Mouse (Mus musculus): ENCODE data around the gene Litaf. TPM values are rescaled to one million over a fixed set of nuclear protein-coding genes. Genes with fewer than 3 reads are reported as not detected.
A peak's percentile ranks its signal among the peaks of the same experiment; 100 is the strongest.

Litaf gene
- polyA plus RNA-seq, 1 experiment, result 107 TPM

- Histone ChIP-seq H3K4me1 (replicated peaks; ENCODE audit: control insufficient read depth, insufficient read depth, low read length) (peaks cover 64% of the 10 kb centered on the region), H3K36me3 (ENCODE audit: control insufficient read depth, insufficient read depth, low read length) (peaks cover 2% of the 10 kb centered on the region; the same call in 1 of the 2 replicates), H3K27ac (ENCODE audit: control insufficient read depth, insufficient read depth, low read length) (no peak overlapping the region), H3K27me3 (ENCODE audit: control insufficient read depth, insufficient read depth, low read length) (no peaks in the 10 kb centered on the region), H3K4me3 (ENCODE audit: control insufficient read depth, insufficient read depth, low read length) (no peak overlapping the region)
- WGBS, result 47% methylated on average over 6 of the region's 6 CpGs
- TF ChIP-seq CTCF (IDR thresholded peaks at IDR 0.05; ENCODE audit: borderline replicate concordance, control insufficient read depth, extremely low read depth, insufficient read depth, low read length, poor library complexity), result no peak
- no peak for TF ChIP-seq POLR2A (IDR thresholded peaks at IDR 0.05; ENCODE audit: control insufficient read depth, extremely low read depth, insufficient read depth, low read length, poor library complexity)
- no peak for DNase-seq
These were observed 3.3 kb upstream of the Litaf start for GRCm38 (mm10) chr16:11069271-11069670.

DNA sequence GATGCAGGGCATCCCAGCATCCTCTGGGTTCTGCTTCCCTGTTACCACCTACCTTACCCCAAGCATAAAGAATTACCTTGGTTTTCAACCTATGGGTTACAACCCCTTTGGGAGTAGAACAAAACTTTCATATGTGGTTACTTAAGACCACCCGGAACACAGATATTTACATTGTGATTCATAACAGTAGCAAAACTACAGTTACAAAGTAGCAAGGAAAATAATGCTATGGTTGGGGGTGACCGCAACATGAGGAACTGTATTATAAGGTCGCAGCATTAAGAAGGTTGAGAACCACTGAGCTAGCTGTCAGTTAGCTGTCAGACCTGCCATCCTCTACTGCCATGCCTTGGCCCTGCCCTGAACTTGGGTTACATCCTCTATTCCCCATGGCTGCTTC, 2.7 kb upstream of the Litaf start:
- TF ChIP-seq POLR2A (IDR thresholded peaks at IDR 0.05; ENCODE audit: control insufficient read depth, extremely low read depth, insufficient read depth, low read length, poor library complexity), result no peak
- no peak for TF ChIP-seq CTCF (IDR thresholded peaks at IDR 0.05; ENCODE audit: borderline replicate concordance, control insufficient read depth, extremely low read depth, insufficient read depth, low read length, poor library complexity)
- Histone ChIP-seq H3K27ac (ENCODE audit: control insufficient read depth, insufficient read depth, low read length) (no peak overlapping the region), H3K4me3 (ENCODE audit: control insufficient read depth, insufficient read depth, low read length) (no peak overlapping the region), H3K4me1 (replicated peaks; ENCODE audit: control insufficient read depth, insufficient read depth, low read length) (peaks cover 62% of the 10 kb centered on the region), H3K27me3 (ENCODE audit: control insufficient read depth, insufficient read depth, low read length) (no peaks in the 10 kb centered on the region), H3K36me3 (ENCODE audit: control insufficient read depth, insufficient read depth, low read length) (no peaks in the 10 kb centered on the region)
- DNase-seq, result no peak
- 88% methylated on average over 3 of the region's 3 CpGs for WGBS

- peak; percentile 54 for DNase-seq
- no peaks in the 10 kb centered on the region for H3K27me3 ChIP-seq (ENCODE audit: control insufficient read depth, insufficient read depth, low read length)
- under 1% methylated on average over 22 of the region's 22 CpGs for WGBS
These were observed 855 bp upstream of the Litaf start for GRCm38 (mm10) chr16:11066833-11067191.

DNA sequence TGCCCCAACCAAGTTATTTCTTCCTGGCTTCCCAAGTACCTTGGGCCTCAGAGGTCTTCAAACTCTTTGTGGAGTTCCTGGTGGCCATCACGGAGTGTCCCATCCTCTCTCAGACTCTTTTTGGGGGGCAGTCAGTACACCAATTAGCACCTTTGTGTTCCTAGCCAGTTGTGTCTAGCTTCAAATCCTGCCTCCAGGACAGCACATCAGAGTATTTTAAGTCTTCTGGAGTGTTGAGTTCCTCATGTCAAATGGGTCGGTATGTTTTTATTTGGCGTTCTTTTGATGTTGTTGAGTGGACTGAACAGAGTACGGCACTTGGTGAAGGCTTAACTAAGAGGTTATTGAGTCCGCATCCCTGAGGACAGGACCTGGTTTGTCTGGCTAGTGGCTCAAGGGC, 526 bp downstream of the Litaf start:
- H3K36me3 ChIP-seq (ENCODE audit: control insufficient read depth, insufficient read depth, low read length), result no peaks in the 10 kb centered on the region
- H3K4me3 ChIP-seq (ENCODE audit: control insufficient read depth, insufficient read depth, low read length), result no peak overlapping the region
- peaks cover 47% of the 10 kb centered on the region for H3K4me1 ChIP-seq (replicated peaks; ENCODE audit: control insufficient read depth, insufficient read depth, low read length)
- no peak overlapping the region for H3K27ac ChIP-seq (ENCODE audit: control insufficient read depth, insufficient read depth, low read length)
- no peak for DNase-seq
- no peaks in the 10 kb centered on the region for H3K27me3 ChIP-seq (ENCODE audit: control insufficient read depth, insufficient read depth, low read length)
- TF ChIP-seq POLR2A (IDR thresholded peaks at IDR 0.05; ENCODE audit: control insufficient read depth, extremely low read depth, insufficient read depth, low read length, poor library complexity) (no peak), CTCF (IDR thresholded peaks at IDR 0.05; ENCODE audit: borderline replicate concordance, control insufficient read depth, extremely low read depth, insufficient read depth, low read length, poor library complexity) (no peak)
- WGBS, result 84% methylated on average over 5 of the region's 5 CpGs

More at GRCm38 (mm10) chr16:11066833-11067191, 855 bp upstream of the Litaf start:
- H3K27ac ChIP-seq (ENCODE audit: control insufficient read depth, insufficient read depth, low read length), result no peak overlapping the region
- H3K4me1 ChIP-seq (replicated peaks; ENCODE audit: control insufficient read depth, insufficient read depth, low read length), result peaks cover 59% of the 10 kb centered on the region
- TF ChIP-seq CTCF (IDR thresholded peaks at IDR 0.05; ENCODE audit: borderline replicate concordance, control insufficient read depth, extremely low read depth, insufficient read depth, low read length, poor library complexity) (no peak), POLR2A (IDR thresholded peaks at IDR 0.05; ENCODE audit: control insufficient read depth, extremely low read depth, insufficient read depth, low read length, poor library complexity) (no peak)
- peak overlapping the region; percentile 88 for H3K4me3 ChIP-seq (ENCODE audit: control insufficient read depth, insufficient read depth, low read length)
- H3K36me3 ChIP-seq (ENCODE audit: control insufficient read depth, insufficient read depth, low read length), result no peaks in the 10 kb centered on the region

DNA sequence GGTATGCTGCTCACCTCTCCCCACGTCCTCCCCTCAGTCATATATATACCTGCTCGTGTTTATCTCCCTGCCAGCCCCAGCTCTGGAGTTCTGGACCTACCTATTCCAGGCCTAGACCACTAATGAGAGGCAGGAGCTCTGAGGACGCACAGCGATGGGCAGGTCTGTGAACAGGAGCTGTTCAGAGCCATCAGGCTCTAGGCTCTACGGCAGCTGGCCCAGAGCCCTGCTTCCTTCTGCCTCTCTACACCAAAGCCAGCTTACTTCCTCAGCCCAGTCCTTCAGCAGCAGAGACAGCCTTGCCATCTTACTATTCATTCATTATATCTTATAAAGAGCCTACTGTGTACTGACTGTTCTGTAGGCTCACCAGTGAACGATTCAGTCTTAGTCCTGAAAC, 1.2 kb downstream of the Litaf start:
- H3K27me3 ChIP-seq (ENCODE audit: control insufficient read depth, insufficient read depth, low read length), result no peaks in the 10 kb centered on the region
- 79% methylated on average over 6 of the region's 6 CpGs for WGBS
- DNase-seq, result no peak
- H3K27ac ChIP-seq (ENCODE audit: control insufficient read depth, insufficient read depth, low read length), result no peak overlapping the region
- no peaks in the 10 kb centered on the region for H3K36me3 ChIP-seq (ENCODE audit: control insufficient read depth, insufficient read depth, low read length)
- TF ChIP-seq POLR2A (IDR thresholded peaks at IDR 0.05; ENCODE audit: control insufficient read depth, extremely low read depth, insufficient read depth, low read length, poor library complexity), result no peak
- TF ChIP-seq CTCF (IDR thresholded peaks at IDR 0.05; ENCODE audit: borderline replicate concordance, control insufficient read depth, extremely low read depth, insufficient read depth, low read length, poor library complexity), result no peak
- H3K4me1 ChIP-seq (replicated peaks; ENCODE audit: control insufficient read depth, insufficient read depth, low read length), result peaks cover 40% of the 10 kb centered on the region
- no peak overlapping the region for H3K4me3 ChIP-seq (ENCODE audit: control insufficient read depth, insufficient read depth, low read length)

DNA sequence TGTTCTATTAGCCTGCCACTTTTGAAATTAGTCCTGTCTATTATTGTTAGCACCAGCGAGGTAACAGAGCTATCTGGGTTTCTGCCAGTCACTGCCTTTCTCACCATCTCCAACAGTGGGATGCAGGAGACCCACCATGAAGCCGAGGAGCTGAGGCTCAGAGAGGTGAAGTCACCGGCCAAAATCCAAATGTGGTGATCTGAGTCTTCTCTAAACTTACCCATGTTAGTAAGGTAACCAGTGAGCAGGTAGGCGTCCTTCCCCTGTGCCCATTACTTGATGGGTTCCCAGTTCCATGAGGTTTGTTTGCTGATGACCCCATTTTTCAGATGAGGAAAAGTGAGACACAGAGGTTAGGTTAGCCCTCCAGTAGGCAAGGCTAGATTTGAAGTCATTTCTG, 1.6 kb downstream of the Litaf start:
- peaks cover 36% of the 10 kb centered on the region for H3K4me1 ChIP-seq (replicated peaks; ENCODE audit: control insufficient read depth, insufficient read depth, low read length)
- DNase-seq, result no peak
- no peak overlapping the region for H3K4me3 ChIP-seq (ENCODE audit: control insufficient read depth, insufficient read depth, low read length)
- TF ChIP-seq POLR2A (IDR thresholded peaks at IDR 0.05; ENCODE audit: control insufficient read depth, extremely low read depth, insufficient read depth, low read length, poor library complexity), result no peak
- no peak for TF ChIP-seq CTCF (IDR thresholded peaks at IDR 0.05; ENCODE audit: borderline replicate concordance, control insufficient read depth, extremely low read depth, insufficient read depth, low read length, poor library complexity)
- H3K27me3 ChIP-seq (ENCODE audit: control insufficient read depth, insufficient read depth, low read length), result no peaks in the 10 kb centered on the region
- H3K36me3 ChIP-seq (ENCODE audit: control insufficient read depth, insufficient read depth, low read length), result no peaks in the 10 kb centered on the region
- 96% methylated on average over 4 of the region's 4 CpGs for WGBS
- H3K27ac ChIP-seq (ENCODE audit: control insufficient read depth, insufficient read depth, low read length), result no peak overlapping the region

Measured in thymus, adult 2 months (tissue).